Mouse (Mus musculus) midbrain, embryonic 12.5 days (tissue): ENCODE measurements around the gene Adam10. TPM values are rescaled to one million over a fixed set of nuclear protein-coding genes. Genes with fewer than 3 reads are reported as not detected.

ENCODE experiments used
- ATAC-seq: fragments of 200-750 bp; cut with Nextera tagmentation; 2 replicates; pipeline ENCODE4 v1.8.0; 2017; ENCODE audit warnings: low read depth, moderate TSS enrichment, moderate library complexity; ENCODE audit not compliant: low FRiP score
- H3K27ac ChIP-seq: fragments of 300-500 bp; sonication (generic); replicated peaks from 2 replicates; pipeline ENCODE4 v1.5.1; 2016; ENCODE audit warnings: mild to moderate bottlenecking
- H3K27me3 ChIP-seq: fragments of 300-500 bp; sonication (generic); 2 replicates; pipeline ENCODE4 v1.6.1; 2016; ENCODE audit warnings: mild to moderate bottlenecking
- H3K36me3 ChIP-seq: fragments of 300-500 bp; sonication (generic); 2 replicates; pipeline ENCODE4 v1.6.1; 2016
- H3K4me1 ChIP-seq: fragments of 300-500 bp; sonication (generic); 2 replicates; pipeline ENCODE4 v1.6.1; 2016
- H3K4me2 ChIP-seq: fragments of 300-500 bp; sonication (generic); replicated peaks from 2 replicates; pipeline ENCODE4 v1.6.1; 2016; ENCODE audit warnings: mild to moderate bottlenecking, moderate library complexity
- H3K4me3 ChIP-seq: fragments of 300-500 bp; sonication (generic); 2 replicates; pipeline ENCODE4 v1.5.1; 2016; ENCODE audit warnings: mild to moderate bottlenecking
- H3K9ac ChIP-seq: fragments of 300-500 bp; sonication (generic); replicated peaks from 2 replicates; pipeline ENCODE4 v1.6.1; 2016; ENCODE audit warnings: mild to moderate bottlenecking, moderate library complexity
- H3K9me3 ChIP-seq: fragments of 300-500 bp; sonication (generic); 2 replicates; pipeline ENCODE4 v1.6.1; 2016; ENCODE audit warnings: mild to moderate bottlenecking
- WGBS: fragments of 180-500 bp; shearing (Covaris S2); methylation state at CpG from one replicate; pipeline ENCODE4 v1.1.7; 2016; 5-methylcytosine and 5-hydroxymethylcytosine counted together
- microRNA-seq: library from miRNA; unstranded; fragments of <30 nt; microRNA quantifications from one replicate; pipeline ENCODE4, GENCODE M21; 2017
- polyA plus RNA-seq: library from polyadenylated mRNA; unstranded; fragments of >200 nt; fragmentation: Nextera tagmentation; extraction: Ambion mirVana; gene quantifications from 2 replicates; pipeline ENCODE4 v1.2.1, GENCODE M21; 2016

The Adam10 gene
- polyA plus RNA-seq, 1 experiment from 2014 or later = 82.6 TPM

- H3K9me3 ChIP-seq = no peaks in the 10 kb centered on the region
- no peaks in the 10 kb centered on the region for H3K36me3 ChIP-seq
- H3K4me3 ChIP-seq = no peak overlapping the region
- WGBS = 80% methylated on average over 3 of the region's 3 CpGs
- H3K27ac ChIP-seq = no peak overlapping the region
- ATAC-seq = no peak
- no peak overlapping the region for H3K9ac ChIP-seq
- H3K27me3 ChIP-seq = no peaks in the 10 kb centered on the region
- H3K4me1 ChIP-seq = peaks cover 5% of the 10 kb centered on the region; the same call in 1 of the 2 replicates
- no peak overlapping the region for H3K4me2 ChIP-seq
Measured at GRCm38 (mm10) chr9:70801761-70802160, 123.0 kb downstream of the Adam10 start.

GRCm38 (mm10) chr9:70802816-70803215 lies 124.0 kb downstream of the Adam10 start:
- no peaks in the 10 kb centered on the region for H3K9me3 ChIP-seq
- peaks cover 5% of the 10 kb centered on the region; the same call in 1 of the 2 replicates for H3K4me1 ChIP-seq
- no peak overlapping the region for H3K4me2 ChIP-seq
- H3K27me3 ChIP-seq = no peaks in the 10 kb centered on the region
- H3K9ac ChIP-seq = no peak overlapping the region
- ATAC-seq = no peak
- WGBS = 82% methylated on average over 3 of the region's 3 CpGs
- no peaks in the 10 kb centered on the region for H3K36me3 ChIP-seq
- no peak overlapping the region for H3K27ac ChIP-seq
- H3K4me3 ChIP-seq = no peak overlapping the region

GRCm38 (mm10) chr9:70806069-70806468 lies 127.3 kb downstream of the Adam10 start:
- no peaks in the 10 kb centered on the region for H3K36me3 ChIP-seq
- no peaks in the 10 kb centered on the region for H3K27me3 ChIP-seq
- WGBS = 73% methylated on average over 1 of the region's 1 CpGs
- H3K27ac ChIP-seq = no peak overlapping the region
- H3K4me2 ChIP-seq = no peak overlapping the region
- H3K9ac ChIP-seq = no peak overlapping the region
- H3K4me3 ChIP-seq = no peak overlapping the region
- no peak for ATAC-seq
- no peaks in the 10 kb centered on the region for H3K9me3 ChIP-seq
- peaks cover 6% of the 10 kb centered on the region for H3K4me1 ChIP-seq

GRCm38 (mm10) chr9:70807714-70808113 lies 128.9 kb downstream of the Adam10 start:
- ATAC-seq = no peak
- no peaks in the 10 kb centered on the region for H3K9me3 ChIP-seq
- 71% methylated on average over 11 of the region's 11 CpGs for WGBS
- H3K36me3 ChIP-seq = no peaks in the 10 kb centered on the region
- H3K4me3 ChIP-seq = no peak overlapping the region
- H3K4me1 ChIP-seq = peaks cover 5% of the 10 kb centered on the region; the same call in 1 of the 2 replicates
- H3K27me3 ChIP-seq = no peaks in the 10 kb centered on the region
- no peak overlapping the region for H3K9ac ChIP-seq
- no peak overlapping the region for H3K27ac ChIP-seq
- H3K4me2 ChIP-seq = no peak overlapping the region

GRCm38 (mm10) chr9:70812551-70812950 lies 133.8 kb downstream of the Adam10 start:
- ATAC-seq = no peak
- no peaks in the 10 kb centered on the region for H3K36me3 ChIP-seq
- H3K4me3 ChIP-seq = no peak overlapping the region
- no peaks in the 10 kb centered on the region for H3K27me3 ChIP-seq
- H3K9me3 ChIP-seq = no peaks in the 10 kb centered on the region
- H3K4me2 ChIP-seq = no peak overlapping the region
- no peak overlapping the region for H3K27ac ChIP-seq
- H3K9ac ChIP-seq = no peak overlapping the region
- H3K4me1 ChIP-seq = peaks cover 10% of the 10 kb centered on the region
- WGBS = 91% methylated on average over 12 of the region's 12 CpGs

GRCm38 (mm10) chr9:70816701-70817305 lies 138.0 kb downstream of the Adam10 start:
- no peak for ATAC-seq
- Histone ChIP-seq H3K9ac (no peak overlapping the region), H3K4me3 (no peak overlapping the region), H3K27me3 (no peaks in the 10 kb centered on the region), H3K36me3 (no peaks in the 10 kb centered on the region), H3K9me3 (no peaks in the 10 kb centered on the region), H3K27ac (no peak overlapping the region), H3K4me1 (peaks cover 6% of the 10 kb centered on the region), H3K4me2 (no peak overlapping the region)
- WGBS = 66% methylated on average over 14 of the region's 14 CpGs

GRCm38 (mm10) chr9:70817396-70817795 lies 138.6 kb downstream of the Adam10 start:
- Histone ChIP-seq H3K4me3 (no peak overlapping the region), H3K4me1 (peaks cover 6% of the 10 kb centered on the region), H3K27ac (peak overlapping the region; percentile 20; the same call in 1 of the 2 replicates), H3K27me3 (no peaks in the 10 kb centered on the region), H3K9ac (no peak overlapping the region), H3K36me3 (no peaks in the 10 kb centered on the region), H3K4me2 (no peak overlapping the region), H3K9me3 (no peaks in the 10 kb centered on the region)
- WGBS = 30% methylated on average over 1 of the region's 1 CpGs
- no peak for ATAC-seq

- Histone ChIP-seq H3K9ac (no peak overlapping the region), H3K4me3 (no peak overlapping the region), H3K9me3 (no peaks in the 10 kb centered on the region), H3K36me3 (no peaks in the 10 kb centered on the region), H3K4me2 (no peak overlapping the region), H3K4me1 (peaks cover 6% of the 10 kb centered on the region), H3K27me3 (no peaks in the 10 kb centered on the region), H3K27ac (no peak overlapping the region)
- no peak for ATAC-seq
- WGBS = 88% methylated on average over 14 of the region's 14 CpGs
Measured at GRCm38 (mm10) chr9:70818739-70819138, 139.9 kb downstream of the Adam10 start.

- Histone ChIP-seq H3K4me2 (no peak overlapping the region), H3K27ac (no peak overlapping the region), H3K36me3 (no peaks in the 10 kb centered on the region), H3K4me3 (no peak overlapping the region), H3K9ac (no peak overlapping the region), H3K4me1 (no peaks in the 10 kb centered on the region), H3K27me3 (no peaks in the 10 kb centered on the region), H3K9me3 (no peaks in the 10 kb centered on the region)
- 81% methylated on average over 3 of the region's 3 CpGs for WGBS
- no peak for ATAC-seq
Measured at GRCm38 (mm10) chr9:70824103-70824502, 145.3 kb downstream of the Adam10 start.

- no peak for ATAC-seq
- 87% methylated on average over 6 of the region's 6 CpGs for WGBS
Measured at GRCm38 (mm10) chr9:70827911-70828310, 149.1 kb downstream of the Adam10 start.

More at GRCm38 (mm10) chr9:70827911-70828310, 149.1 kb downstream of the Adam10 start:
- Histone ChIP-seq H3K27ac (no peak overlapping the region), H3K27me3 (no peaks in the 10 kb centered on the region), H3K36me3 (no peaks in the 10 kb centered on the region), H3K4me2 (no peak overlapping the region), H3K9ac (no peak overlapping the region), H3K4me1 (no peaks in the 10 kb centered on the region), H3K9me3 (no peaks in the 10 kb centered on the region), H3K4me3 (no peak overlapping the region)

Small RNAs within 50 kb of the gene (microRNA-seq; reads per million reads assigned to microRNA genes)
- gene Gm25149 = not detected

Other genes starting within 250 kb of the Adam10 start
- 47.5 and 52.0 TPM in 2 replicates for gene Rnf111, start 175.3 kb upstream of the Adam10 start, polyA plus RNA-seq
- 79.3 and 83.4 TPM in 2 replicates for gene Sltm, start 136.2 kb upstream of the Adam10 start, polyA plus RNA-seq
- 0.32 and 1.0 TPM in 2 replicates for gene Gm10642, start 22.7 kb upstream of the Adam10 start, polyA plus RNA-seq
- 19.4 and 20.8 TPM in 2 replicates for gene Mindy2, start 21.8 kb upstream of the Adam10 start, polyA plus RNA-seq